ENCODE assay signal across 1 mouse cellular context in the genomic region with DNA sequence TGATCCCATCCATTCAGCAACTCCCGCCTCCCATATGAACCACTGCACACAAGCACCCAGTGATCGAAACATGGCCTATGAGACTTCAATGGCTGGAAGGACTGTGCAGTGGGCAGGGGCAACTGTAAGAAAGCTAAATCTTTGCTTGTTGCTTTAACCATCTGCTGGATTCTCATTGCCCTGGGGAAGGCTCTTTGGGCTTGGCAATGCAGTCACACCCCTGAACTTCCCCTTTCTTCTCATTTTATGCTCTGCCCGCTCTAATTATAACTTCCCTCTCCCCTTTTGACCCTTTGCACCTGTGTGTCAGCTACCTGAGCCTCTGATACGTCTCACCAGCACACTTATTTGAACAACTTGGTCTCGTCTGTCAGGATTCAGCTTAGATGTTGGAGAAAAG.
TF ChIP-seq lines count a peak whose summit lies in the region.

No protein-coding gene starts in this region.

TF ChIP-seq in CH12.LX, 34 proteins besides CTCF, POLR2A, EP300 and RAD21 (continued from another document):
- TF ChIP-seq MXI1 (IDR thresholded peaks at IDR 0.05; ENCODE audit: low read depth, low read length), result no peak
TF ChIP-seq in CH12.LX: peak in this region for 7.
